Mouse (Mus musculus) embryonic fibroblast, embryonic 13.5 days (primary cell): Measurements from ENCODE around the gene Cdh1.

Source experiments
- CTCF ChIP-seq: IDR thresholded peaks from 2 replicates; pipeline ENCODE4 v1.5.1; 2011; ENCODE audit warnings: mild to moderate bottlenecking, control low read depth, low read length, moderate library complexity, borderline replicate concordance; ENCODE audit not compliant: insufficient read depth
- POLR2A ChIP-seq: IDR thresholded peaks from 2 replicates; pipeline ENCODE4 v1.6.1; 2011; ENCODE audit warnings: low read depth, mild to moderate bottlenecking, control low read depth, low read length, moderate library complexity

DNA sequence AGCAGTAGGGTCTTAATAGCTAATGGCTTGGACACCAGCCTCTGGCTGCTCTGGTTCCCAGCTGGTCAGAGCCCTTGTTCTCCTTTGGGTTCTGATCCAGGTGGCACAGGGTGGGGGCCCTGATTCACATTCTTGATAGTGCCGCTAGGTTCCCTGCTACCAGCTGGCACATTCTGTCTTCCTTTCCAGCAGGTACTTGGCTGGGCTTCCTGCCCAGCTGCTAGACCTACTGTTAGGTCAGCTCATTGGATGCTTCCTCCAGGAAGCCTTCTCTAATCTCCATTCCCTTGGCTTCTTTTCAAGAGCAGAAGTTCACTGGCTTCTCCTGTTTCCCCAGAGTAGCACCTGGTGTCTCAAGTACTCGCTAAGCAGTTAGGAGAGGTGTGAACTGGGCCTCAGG lies 17.3 kb downstream of the Cdh1 start:
- no peak for TF ChIP-seq CTCF
- TF ChIP-seq POLR2A = no peak
